Mouse (Mus musculus): ENCODE measurements at regions not wholly inside any gene's neighbourhood (a gene's known extent, or its start where the extent isn't known, plus 50 kb on each side); places are given as distances from the start of the nearest gene placed in this dataset.
"Not testable (repeated sequence)": the region's sequence is repeated elsewhere in the genome, so short reads cannot be mapped to it uniquely, and the experiment has no call there.

GRCm38 (mm10) chr4:114296380-114296779 lies 110.1 kb upstream of the Trabd2b start:
- no peak for DNase-seq

- not testable (repeated sequence) for DNase-seq
Observed at GRCm38 (mm10) chr4:114298517-114298916, 108.0 kb upstream of the Trabd2b start.

- DNase-seq, result no peak
Observed at GRCm38 (mm10) chr4:114300390-114301012, 106.0 kb upstream of the Trabd2b start.

GRCm38 (mm10) chr4:114304654-114305053 lies 101.9 kb upstream of the Trabd2b start:
- DNase-seq, result no peak

DNA sequence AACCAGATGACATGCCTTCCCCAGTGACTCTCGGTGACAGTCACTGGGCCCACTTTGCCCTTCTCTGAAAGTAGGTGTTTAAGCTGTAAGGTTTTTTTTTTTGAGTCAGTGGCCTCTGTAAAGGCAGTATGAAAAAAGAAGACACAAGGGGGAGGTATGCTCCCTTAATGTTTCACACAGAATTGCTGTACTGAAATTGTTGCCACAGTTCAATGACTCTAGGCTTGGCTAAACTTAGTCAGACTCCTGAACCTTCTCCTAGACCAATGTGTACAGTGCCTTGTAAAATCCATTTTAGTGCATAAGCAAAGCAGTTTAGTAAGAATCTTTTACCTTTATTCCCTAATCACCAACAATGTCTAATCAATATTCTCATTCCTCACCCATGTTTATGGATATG lies 99.0 kb upstream of the Trabd2b start:
- DNase-seq, result no peak

- DNase-seq, result peak; percentile 8
Observed at GRCm38 (mm10) chr4:114308518-114308917, 98.0 kb upstream of the Trabd2b start.

GRCm38 (mm10) chr4:114315051-114315450 lies 91.5 kb upstream of the Trabd2b start:
- no peak for DNase-seq

- DNase-seq, result peak; percentile 3
Observed at GRCm38 (mm10) chr4:114315556-114315955, 91.0 kb upstream of the Trabd2b start.

DNA sequence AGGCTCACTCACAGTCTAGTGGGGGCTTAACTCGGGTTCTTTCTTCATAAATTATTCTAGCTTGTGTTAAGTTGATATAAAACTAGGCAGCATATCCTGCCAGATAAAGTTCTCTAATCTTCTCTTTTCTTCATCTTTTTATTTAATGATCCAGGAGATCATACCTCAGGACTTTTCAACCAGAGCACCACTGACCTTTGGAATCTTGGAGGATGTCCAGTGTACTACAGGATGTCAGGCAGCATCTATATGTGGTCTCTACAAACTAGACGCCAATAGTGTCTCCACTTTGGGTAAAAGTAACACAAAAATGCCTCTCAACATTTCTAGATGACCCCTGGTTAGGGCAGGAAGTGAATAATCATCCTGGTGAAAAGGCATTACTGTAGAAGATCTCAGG lies 89.4 kb upstream of the Trabd2b start:
- DNase-seq, result no peak

GRCm38 (mm10) chr4:114320076-114320475 lies 86.4 kb upstream of the Trabd2b start:
- no peak for DNase-seq

- DNase-seq, result no peak
Observed at GRCm38 (mm10) chr4:114321516-114322339, 84.8 kb upstream of the Trabd2b start.

GRCm38 (mm10) chr4:114329978-114330377 lies 76.5 kb upstream of the Trabd2b start:
- DNase-seq, result no peak

DNA sequence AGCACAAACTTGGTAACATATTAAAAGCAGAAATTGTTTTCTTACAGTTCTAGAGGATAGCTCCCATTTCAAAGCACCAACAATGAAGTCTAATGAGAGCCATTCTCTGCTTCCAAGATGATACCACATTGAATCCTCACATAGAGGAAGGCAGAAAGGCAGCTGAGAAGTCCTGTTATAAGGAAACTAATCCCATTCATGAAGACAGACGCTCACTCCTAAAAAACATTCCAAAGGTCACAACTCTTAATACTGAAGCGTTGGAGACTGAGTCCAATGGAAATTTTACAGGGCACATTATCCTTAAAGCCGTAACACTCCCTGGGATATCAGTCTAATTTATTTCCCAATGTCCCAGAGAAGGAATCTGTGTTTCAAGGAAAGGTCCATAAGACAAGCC lies 75.4 kb upstream of the Trabd2b start:
- DNase-seq, result no peak

DNA sequence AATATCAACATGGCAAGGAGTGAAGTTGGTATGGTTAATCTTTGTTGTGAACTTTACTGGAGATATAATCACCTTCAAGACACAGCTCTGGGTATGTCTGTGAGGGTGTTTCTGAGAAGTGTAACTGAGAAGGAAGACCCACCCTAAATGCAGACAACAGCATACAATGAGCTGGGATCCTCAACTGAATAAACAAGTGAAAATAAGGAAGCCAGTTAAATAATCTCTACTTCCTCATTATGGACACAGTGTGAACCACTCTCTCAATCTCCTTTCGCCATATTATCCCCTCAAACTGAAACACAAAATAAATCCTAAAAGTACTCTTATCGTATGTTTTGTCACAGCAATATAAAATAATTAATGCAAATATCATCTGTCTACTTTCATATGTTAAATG lies 71.7 kb upstream of the Trabd2b start:
- DNase-seq, result no peak

DNA sequence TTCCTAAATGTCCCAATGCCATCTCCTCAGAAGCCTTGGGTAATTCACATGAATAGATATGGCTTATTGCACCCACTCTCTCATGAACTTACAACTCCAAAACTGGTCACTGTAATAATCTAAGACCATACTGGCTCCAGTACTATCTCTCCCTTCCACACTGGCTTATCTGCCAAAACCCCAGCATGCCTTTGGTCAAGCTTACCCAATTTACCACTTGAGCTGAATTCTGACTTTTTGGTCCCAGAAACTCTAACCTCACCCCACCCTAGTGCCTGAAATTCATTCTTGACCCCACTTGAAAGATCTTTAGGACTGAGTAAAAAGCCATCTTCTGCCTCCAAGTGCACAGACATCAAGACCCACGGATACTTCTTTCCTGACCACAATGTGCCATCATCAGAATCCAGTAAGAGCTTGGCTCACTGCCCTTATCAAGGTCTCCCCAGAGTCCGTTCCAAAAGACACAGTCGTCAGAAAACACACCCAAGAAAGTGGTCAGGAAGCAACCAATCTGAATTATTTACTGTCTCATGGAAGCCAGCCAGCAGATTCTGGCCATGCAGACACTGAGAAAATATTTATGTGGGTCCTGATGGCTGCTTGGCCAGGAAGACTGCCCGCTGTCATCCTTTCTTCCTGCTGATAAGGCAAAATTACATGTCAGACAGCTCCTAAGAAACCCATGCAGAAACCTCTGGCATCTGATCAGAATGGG lies 70.3 kb upstream of the Trabd2b start:
- no peak for DNase-seq

DNA sequence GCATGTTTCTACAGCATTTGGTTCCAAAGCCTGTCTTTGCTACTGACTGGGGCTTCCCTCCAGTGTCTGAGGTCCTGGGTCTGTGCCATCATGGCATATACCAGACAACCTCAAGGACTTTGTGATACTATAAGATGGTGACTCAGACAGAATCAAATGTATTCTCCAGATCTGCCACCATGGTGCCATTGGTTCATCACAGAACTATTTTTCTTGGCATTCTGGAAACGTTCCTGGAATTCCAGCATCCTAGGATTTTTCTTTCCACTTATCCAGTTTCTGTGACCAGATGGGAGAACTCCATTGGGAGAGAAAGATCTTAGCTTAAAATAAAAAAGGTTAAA lies 69.8 kb upstream of the Trabd2b start:
- no peak for DNase-seq

DNA sequence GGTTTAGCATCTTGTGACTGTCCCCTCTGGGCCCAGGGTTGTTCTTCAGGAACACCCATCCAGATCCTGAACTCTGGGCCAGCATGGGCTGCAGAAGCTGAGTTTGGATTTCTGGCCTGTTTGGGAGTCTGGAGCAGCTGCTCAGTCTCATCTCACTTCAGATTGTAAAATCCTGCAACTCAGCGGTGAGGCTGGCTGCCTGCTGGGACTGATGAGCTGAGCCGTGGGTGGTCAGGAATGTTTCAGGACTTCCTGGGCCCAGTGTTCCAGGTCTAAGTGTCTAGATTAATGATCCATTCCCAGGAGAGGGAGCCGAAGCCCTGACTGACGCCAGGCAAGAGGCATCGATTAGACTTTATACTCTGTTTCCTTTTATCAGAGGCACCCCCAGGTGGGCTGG lies 66.7 kb upstream of the Trabd2b start:
- no peak for DNase-seq

GRCm38 (mm10) chr4:114345154-114345553 lies 61.4 kb upstream of the Trabd2b start:
- no peak for DNase-seq

GRCm38 (mm10) chr4:114346068-114346747 lies 60.3 kb upstream of the Trabd2b start:
- DNase-seq, result peak; percentile 24

GRCm38 (mm10) chr4:114346884-114347283 lies 59.6 kb upstream of the Trabd2b start:
- no peak for DNase-seq

- no peak for DNase-seq
Observed at GRCm38 (mm10) chr4:114349601-114350000, 56.9 kb upstream of the Trabd2b start.

DNA sequence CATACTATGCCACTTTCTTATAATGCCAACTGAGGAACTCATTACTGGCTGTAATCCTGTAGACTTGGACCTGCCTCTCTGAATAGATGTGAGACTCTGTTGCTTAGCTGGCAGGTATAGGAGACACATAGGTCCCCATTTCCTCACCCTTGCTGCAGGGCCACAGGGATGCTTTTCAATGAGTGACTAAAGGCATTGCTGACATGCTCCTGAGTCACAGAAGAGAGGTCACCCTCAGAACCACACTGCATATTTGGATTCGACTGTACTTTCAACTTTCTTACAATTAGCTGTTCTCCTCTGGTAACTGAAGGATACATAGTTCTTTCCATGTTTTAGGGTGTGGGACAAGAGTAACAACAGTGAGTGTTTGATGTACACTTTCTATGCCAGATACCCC lies 55.2 kb upstream of the Trabd2b start:
- no peak for DNase-seq

DNA sequence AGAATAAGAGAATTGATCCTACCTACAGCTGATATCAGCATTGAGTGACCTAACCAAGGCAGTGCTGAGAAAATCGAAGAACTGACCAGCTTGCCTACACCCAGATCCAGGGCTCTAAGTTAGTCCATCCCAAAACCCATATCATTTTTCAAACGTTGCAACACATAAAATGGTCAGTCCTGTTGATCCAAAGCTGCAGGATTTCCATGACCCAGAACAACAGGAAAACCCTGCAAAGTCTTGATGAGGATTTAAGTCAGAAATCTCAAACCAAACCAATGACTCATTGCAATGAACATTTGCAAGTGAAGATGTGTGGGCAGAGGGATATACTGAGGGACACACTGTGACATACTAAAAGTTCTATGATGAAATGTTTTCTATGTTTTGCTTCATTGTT lies 53.5 kb upstream of the Trabd2b start:
- no peak for DNase-seq
